Mouse (Mus musculus) megakaryocyte, embryonic 14.5 days (primary cell): ENCODE measurements around the gene Acsl3.

Source experiments
- FLI1 ChIP-seq: IDR thresholded peaks from 2 replicates; pipeline ENCODE4 v1.6.1; 2012; ENCODE audit warnings: low read length, inconsistent platforms, mixed read lengths
- GATA1 ChIP-seq: IDR thresholded peaks from 3 replicates; pipeline ENCODE4 v1.6.1; 2012; ENCODE audit warnings: mixed read lengths, low read length, inconsistent platforms, borderline replicate concordance

DNA sequence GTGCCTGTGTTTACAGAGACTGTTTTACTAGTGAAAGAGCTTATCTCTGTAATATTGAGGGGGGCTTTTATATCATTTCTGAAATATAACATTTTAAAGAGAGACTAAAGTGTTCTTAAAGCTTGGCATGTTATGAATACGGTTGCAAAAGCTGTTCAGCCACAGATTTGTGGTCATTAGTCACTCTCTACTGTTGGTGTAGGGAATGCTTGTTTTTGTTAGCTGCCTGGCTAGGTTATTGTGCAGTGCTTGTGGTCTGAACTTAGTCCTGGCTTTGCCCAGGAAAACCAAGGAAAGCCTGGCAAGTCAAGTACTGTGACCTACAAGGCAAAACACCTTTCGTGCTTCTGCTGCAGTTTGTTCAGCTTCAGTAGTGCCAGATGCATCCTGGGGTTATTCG, 44.1 kb downstream of the Acsl3 start:
- TF ChIP-seq GATA1: no peak
- TF ChIP-seq FLI1: no peak
